Mouse (Mus musculus) kidney, embryonic 14.5 days (tissue): ENCODE measurements around the gene Hmcn1. TPM values are rescaled to one million over a fixed set of nuclear protein-coding genes. Genes with fewer than 3 reads are reported as not detected.

Experiments used
- ATAC-seq: fragments of 200-750 bp; cut with Nextera tagmentation; 2 replicates; pipeline ENCODE4 v1.8.0; 2017; ENCODE audit warnings: moderate number of reproducible peaks, mild to moderate bottlenecking, moderate TSS enrichment, moderate library complexity; ENCODE audit not compliant: low FRiP score, low TSS enrichment
- H3K27ac ChIP-seq: fragments of 300-500 bp; sonication (generic); 2 replicates; pipeline ENCODE4 v1.5.1; 2014; ENCODE audit warnings: low read depth, mild to moderate bottlenecking, low read length, moderate library complexity, mixed read lengths
- H3K27me3 ChIP-seq: fragments of 300-500 bp; sonication (generic); 2 replicates; pipeline ENCODE4 v1.6.1; 2014; ENCODE audit warnings: mild to moderate bottlenecking, low read length; ENCODE audit not compliant: control insufficient read depth, insufficient read depth
- H3K36me3 ChIP-seq: fragments of 300-500 bp; sonication (generic); 2 replicates; pipeline ENCODE4 v1.6.1; 2014; ENCODE audit warnings: low read length, mixed read lengths; ENCODE audit not compliant: control insufficient read depth, insufficient read depth
- H3K4me1 ChIP-seq: fragments of 300-500 bp; sonication (generic); 2 replicates; pipeline ENCODE4 v1.6.1; 2014; ENCODE audit warnings: low read length, mixed read lengths; ENCODE audit not compliant: control insufficient read depth, insufficient read depth
- H3K4me2 ChIP-seq: fragments of 300-500 bp; sonication (generic); replicated peaks from 2 replicates; pipeline ENCODE4 v1.6.1; 2014; ENCODE audit warnings: low read depth, mild to moderate bottlenecking, low read length
- H3K4me3 ChIP-seq: fragments of 300-500 bp; sonication (generic); 2 replicates; pipeline ENCODE4 v1.5.1; 2014; ENCODE audit warnings: mild to moderate bottlenecking, low read length
- H3K9ac ChIP-seq: fragments of 300-500 bp; sonication (generic); 2 replicates; pipeline ENCODE4 v1.6.1; 2014; ENCODE audit warnings: low read depth, mild to moderate bottlenecking, low read length, moderate library complexity
- H3K9me3 ChIP-seq: fragments of 300-500 bp; sonication (generic); 2 replicates; pipeline ENCODE4 v1.6.1; 2016; ENCODE audit warnings: low read length; ENCODE audit not compliant: control insufficient read depth
- WGBS: fragments of 180-500 bp; shearing (Covaris S2); extraction: QIAGEN DNeasy Blood & Tissue Kit; methylation state at CpG from one replicate; pipeline ENCODE4 v1.1.7; 2014; 5-methylcytosine and 5-hydroxymethylcytosine counted together
- polyA plus RNA-seq: library from polyadenylated mRNA; unstranded; fragments of >200 nt; fragmentation: Nextera tagmentation; extraction: Ambion mirVana; gene quantifications from 2 replicates; pipeline ENCODE4 v1.2.1, GENCODE M21; 2014

Gene Hmcn1
- polyA plus RNA-seq, 1 experiment from 2014 or later = 34.0 TPM

GRCm38 (mm10) chr1:150769836-150770235 lies 223.4 kb downstream of the Hmcn1 start:
- H3K27ac ChIP-seq = no peak overlapping the region
- no peak for ATAC-seq

GRCm38 (mm10) chr1:150761678-150762077 lies 231.6 kb downstream of the Hmcn1 start:
- H3K27me3 ChIP-seq = no peaks in the 10 kb centered on the region
- 0 out of 2 replicates have a peak, but pooled peaks cover 5% of the 10 kb centered on the region for H3K36me3 ChIP-seq
- no peak overlapping the region for H3K4me3 ChIP-seq
- no peak overlapping the region for H3K4me2 ChIP-seq
- no peak for ATAC-seq
- H3K9ac ChIP-seq = no peak overlapping the region
- no peaks in the 10 kb centered on the region for H3K9me3 ChIP-seq
- H3K4me1 ChIP-seq = no peaks in the 10 kb centered on the region
- 87% methylated on average over 4 of the region's 4 CpGs for WGBS
- no peak overlapping the region for H3K27ac ChIP-seq

More at GRCm38 (mm10) chr1:150769836-150770235, 223.4 kb downstream of the Hmcn1 start:
- no peak overlapping the region for H3K4me2 ChIP-seq
- no peak overlapping the region for H3K4me3 ChIP-seq
- H3K4me1 ChIP-seq = no peaks in the 10 kb centered on the region
- H3K9me3 ChIP-seq = no peaks in the 10 kb centered on the region
- no peaks in the 10 kb centered on the region for H3K27me3 ChIP-seq
- peaks cover 2% of the 10 kb centered on the region; the same call in 1 of the 2 replicates for H3K36me3 ChIP-seq
- no peak overlapping the region for H3K9ac ChIP-seq
- WGBS = 52% methylated on average over 2 of the region's 2 CpGs

GRCm38 (mm10) chr1:150760801-150761331 lies 232.4 kb downstream of the Hmcn1 start:
- ATAC-seq = no peak
- no peaks in the 10 kb centered on the region for H3K4me1 ChIP-seq
- H3K36me3 ChIP-seq = peaks cover 5% of the 10 kb centered on the region; the same call in 1 of the 2 replicates
- H3K4me2 ChIP-seq = no peak overlapping the region
- no peak overlapping the region for H3K9ac ChIP-seq
- WGBS = 59% methylated on average over 2 of the region's 2 CpGs
- no peak overlapping the region for H3K4me3 ChIP-seq
- H3K27me3 ChIP-seq = no peaks in the 10 kb centered on the region
- no peak overlapping the region for H3K27ac ChIP-seq
- H3K9me3 ChIP-seq = no peaks in the 10 kb centered on the region

GRCm38 (mm10) chr1:150759476-150760079 lies 233.7 kb downstream of the Hmcn1 start:
- H3K9ac ChIP-seq = no peak overlapping the region
- H3K4me2 ChIP-seq = no peak overlapping the region
- peaks cover 5% of the 10 kb centered on the region; the same call in 1 of the 2 replicates for H3K36me3 ChIP-seq
- H3K27ac ChIP-seq = no peak overlapping the region
- H3K27me3 ChIP-seq = no peaks in the 10 kb centered on the region
- WGBS = 61% methylated on average over 2 of the region's 2 CpGs
- H3K4me1 ChIP-seq = no peaks in the 10 kb centered on the region
- H3K4me3 ChIP-seq = no peak overlapping the region
- no peaks in the 10 kb centered on the region for H3K9me3 ChIP-seq
- ATAC-seq = peak; percentile 71; the same call in 1 of the 2 replicates

- H3K27ac ChIP-seq = no peak overlapping the region
- no peak overlapping the region for H3K4me3 ChIP-seq
- 89% methylated on average over 5 of the region's 5 CpGs for WGBS
- no peaks in the 10 kb centered on the region for H3K4me1 ChIP-seq
- no peak overlapping the region for H3K9ac ChIP-seq
- no peaks in the 10 kb centered on the region for H3K27me3 ChIP-seq
- ATAC-seq = no peak
- no peak overlapping the region for H3K4me2 ChIP-seq
- no peaks in the 10 kb centered on the region for H3K9me3 ChIP-seq
- peaks cover 3% of the 10 kb centered on the region; the same call in 1 of the 2 replicates for H3K36me3 ChIP-seq
Measured at GRCm38 (mm10) chr1:150753920-150754319, 239.3 kb downstream of the Hmcn1 start.

- Histone ChIP-seq H3K27me3 (no peaks in the 10 kb centered on the region), H3K4me2 (no peak overlapping the region), H3K4me3 (no peak overlapping the region), H3K36me3 (peaks cover 3% of the 10 kb centered on the region; the same call in 1 of the 2 replicates), H3K9ac (no peak overlapping the region), H3K4me1 (no peaks in the 10 kb centered on the region), H3K9me3 (no peaks in the 10 kb centered on the region), H3K27ac (no peak overlapping the region)
- no peak for ATAC-seq
- WGBS = 89% methylated on average over 3 of the region's 3 CpGs
Measured at GRCm38 (mm10) chr1:150748783-150749182, 244.5 kb downstream of the Hmcn1 start.

GRCm38 (mm10) chr1:150747771-150748170 lies 245.5 kb downstream of the Hmcn1 start:
- no peak overlapping the region for H3K4me3 ChIP-seq
- H3K4me1 ChIP-seq = peaks cover 4% of the 10 kb centered on the region; the same call in 1 of the 2 replicates
- ATAC-seq = no peak
- no peaks in the 10 kb centered on the region for H3K27me3 ChIP-seq
- H3K9me3 ChIP-seq = no peaks in the 10 kb centered on the region
- no peak overlapping the region for H3K4me2 ChIP-seq
- WGBS = 82% methylated on average over 4 of the region's 4 CpGs
- H3K9ac ChIP-seq = no peak overlapping the region
- H3K36me3 ChIP-seq = peaks cover 6% of the 10 kb centered on the region; the same call in 1 of the 2 replicates
- no peak overlapping the region for H3K27ac ChIP-seq

GRCm38 (mm10) chr1:150743097-150743843 lies 250.0 kb downstream of the Hmcn1 start:
- H3K9me3 ChIP-seq = no peaks in the 10 kb centered on the region
- no peak overlapping the region for H3K9ac ChIP-seq
- peak overlapping the region; percentile 33; the same call in 1 of the 2 replicates for H3K27ac ChIP-seq
- peaks cover 10% of the 10 kb centered on the region; the same call in 1 of the 2 replicates for H3K36me3 ChIP-seq
- 67% methylated on average over 19 of the region's 19 CpGs for WGBS
- peak; percentile 93 for ATAC-seq
- no peak overlapping the region for H3K4me2 ChIP-seq
- no peak overlapping the region for H3K4me3 ChIP-seq
- H3K27me3 ChIP-seq = no peaks in the 10 kb centered on the region
- peaks cover 4% of the 10 kb centered on the region; the same call in 1 of the 2 replicates for H3K4me1 ChIP-seq
